Mouse (Mus musculus) thymus, adult 2 months (tissue): Measurements from ENCODE around the gene Ell2. TPM values are rescaled to one million over a fixed set of nuclear protein-coding genes. Genes with fewer than 3 reads are reported as not detected.

Experiments
- DNase-seq: peaks from one replicate; pipeline ENCODE4 v3.0.0; 2021
- H3K27ac ChIP-seq: fragments of 200-500 bp; 2 replicates; pipeline ENCODE4 v1.5.1; 2012; ENCODE audit warnings: low read length, control low read depth; ENCODE audit not compliant: control insufficient read depth, insufficient read depth
- H3K27me3 ChIP-seq: fragments of 200-500 bp; 2 replicates; pipeline ENCODE4 v1.6.1; 2012; ENCODE audit warnings: mild to moderate bottlenecking, low read length, moderate library complexity, mixed read lengths; ENCODE audit not compliant: control insufficient read depth, insufficient read depth
- H3K36me3 ChIP-seq: fragments of 200-500 bp; 2 replicates; pipeline ENCODE4 v1.6.1; 2012; ENCODE audit warnings: mild to moderate bottlenecking, low read length, moderate library complexity; ENCODE audit not compliant: control insufficient read depth, insufficient read depth
- H3K4me1 ChIP-seq: fragments of 200-500 bp; replicated peaks from 2 replicates; pipeline ENCODE4 v1.6.1; 2012; ENCODE audit warnings: low read length; ENCODE audit not compliant: control insufficient read depth, insufficient read depth
- H3K4me3 ChIP-seq: fragments of 200-500 bp; 2 replicates; pipeline ENCODE4 v1.5.1; 2012; ENCODE audit warnings: mild to moderate bottlenecking, low read length, control low read depth, moderate library complexity; ENCODE audit not compliant: control insufficient read depth, insufficient read depth
- CTCF ChIP-seq: fragments of 200-500 bp; IDR thresholded peaks from 2 replicates; pipeline ENCODE4 v1.5.1; 2012; ENCODE audit warnings: mild to moderate bottlenecking, control low read depth, low read length, moderate library complexity, borderline replicate concordance; ENCODE audit not compliant: control insufficient read depth, poor library complexity, insufficient read depth; ENCODE audit errors: extremely low read depth
- POLR2A ChIP-seq: fragments of 200-500 bp; IDR thresholded peaks from 2 replicates; pipeline ENCODE4 v1.6.1; 2012; ENCODE audit warnings: mild to moderate bottlenecking, low read length, control low read depth, moderate library complexity; ENCODE audit not compliant: control insufficient read depth, poor library complexity, insufficient read depth; ENCODE audit errors: extremely low read depth
- WGBS: fragments of 180-500 bp; shearing (Covaris S2); methylation state at CpG from one replicate; pipeline ENCODE4 v1.1.7; 2018; 5-methylcytosine and 5-hydroxymethylcytosine counted together
- polyA plus RNA-seq: library from polyadenylated mRNA; depleted of rRNA; stranded (reverse); fragments of >200 nt; gene quantifications from 2 replicates; pipeline ENCODE4 v1.2.3, GENCODE M21; 2012

The Ell2 gene
- polyA plus RNA-seq, 1 experiment: 2.2 TPM

GRCm38 (mm10) chr13:75714407-75714806 lies 7.8 kb downstream of the Ell2 start:
- Histone ChIP-seq H3K36me3 (no peaks in the 10 kb centered on the region), H3K27ac (no peak overlapping the region), H3K27me3 (no peaks in the 10 kb centered on the region), H3K4me3 (no peak overlapping the region), H3K4me1 (no peaks in the 10 kb centered on the region)
- 93% methylated on average over 6 of the region's 6 CpGs for WGBS
- TF ChIP-seq POLR2A (no peak), CTCF (no peak)
- DNase-seq: no peak

GRCm38 (mm10) chr13:75717638-75718302 lies 11.2 kb downstream of the Ell2 start:
- no peak for DNase-seq
- Histone ChIP-seq H3K4me3 (no peak overlapping the region), H3K36me3 (no peaks in the 10 kb centered on the region), H3K27me3 (no peaks in the 10 kb centered on the region), H3K4me1 (no peaks in the 10 kb centered on the region), H3K27ac (no peak overlapping the region)
- whole genome bisulfite sequencing: 86% methylated on average over 3 of the region's 3 CpGs
- TF ChIP-seq POLR2A (no peak), CTCF (no peak)

GRCm38 (mm10) chr13:75718376-75718775 lies 11.8 kb downstream of the Ell2 start:
- no peak for DNase-seq
- H3K27me3 ChIP-seq: no peaks in the 10 kb centered on the region
- no peak overlapping the region for H3K27ac ChIP-seq
- H3K4me3 ChIP-seq: no peak overlapping the region
- TF ChIP-seq POLR2A (no peak), CTCF (no peak)
- H3K36me3 ChIP-seq: no peaks in the 10 kb centered on the region
- H3K4me1 ChIP-seq: no peaks in the 10 kb centered on the region

- H3K36me3 ChIP-seq: no peaks in the 10 kb centered on the region
- H3K27ac ChIP-seq: no peak overlapping the region
- H3K4me1 ChIP-seq: no peaks in the 10 kb centered on the region
- TF ChIP-seq POLR2A: no peak
- no peak for TF ChIP-seq CTCF
- WGBS: 91% methylated on average over 4 of the region's 4 CpGs
- no peaks in the 10 kb centered on the region for H3K27me3 ChIP-seq
- DNase-seq: no peak
- no peak overlapping the region for H3K4me3 ChIP-seq
Observed at GRCm38 (mm10) chr13:75719645-75720044, 13.1 kb downstream of the Ell2 start.

GRCm38 (mm10) chr13:75726569-75727373 lies 20.2 kb downstream of the Ell2 start:
- no peak for TF ChIP-seq POLR2A
- TF ChIP-seq CTCF: no peak
- H3K4me1 ChIP-seq: no peaks in the 10 kb centered on the region
- whole genome bisulfite sequencing: 91% methylated on average over 4 of the region's 4 CpGs
- no peak overlapping the region for H3K27ac ChIP-seq
- DNase-seq: no peak
- H3K27me3 ChIP-seq: no peaks in the 10 kb centered on the region
- H3K36me3 ChIP-seq: no peaks in the 10 kb centered on the region
- H3K4me3 ChIP-seq: no peak overlapping the region

- H3K4me1 ChIP-seq: no peaks in the 10 kb centered on the region
- H3K27ac ChIP-seq: no peak overlapping the region
- no peaks in the 10 kb centered on the region for H3K36me3 ChIP-seq
- TF ChIP-seq POLR2A: no peak
- no peak for TF ChIP-seq CTCF
- H3K27me3 ChIP-seq: no peaks in the 10 kb centered on the region
- no peak for DNase-seq
- no peak overlapping the region for H3K4me3 ChIP-seq
- WGBS: 90% methylated on average over 1 of the region's 1 CpGs
Observed at GRCm38 (mm10) chr13:75727932-75728331, 21.4 kb downstream of the Ell2 start.
